Mouse (Mus musculus) thymus, adult 2 months (tissue): ENCODE results near the gene Fat4.

ENCODE experiments used
- CTCF ChIP-seq: fragments of 200-500 bp; IDR thresholded peaks from 2 replicates; pipeline ENCODE4 v1.5.1; 2012; ENCODE audit warnings: mild to moderate bottlenecking, control low read depth, low read length, moderate library complexity, borderline replicate concordance; ENCODE audit not compliant: control insufficient read depth, poor library complexity, insufficient read depth; ENCODE audit errors: extremely low read depth
- POLR2A ChIP-seq: fragments of 200-500 bp; IDR thresholded peaks from 2 replicates; pipeline ENCODE4 v1.6.1; 2012; ENCODE audit warnings: mild to moderate bottlenecking, low read length, control low read depth, moderate library complexity; ENCODE audit not compliant: control insufficient read depth, poor library complexity, insufficient read depth; ENCODE audit errors: extremely low read depth

- TF ChIP-seq CTCF, result no peak
- no peak for TF ChIP-seq POLR2A
Measured at GRCm38 (mm10) chr3:38853650-38854049, 33.1 kb upstream of the Fat4 start.
